Mouse (Mus musculus) olfactory bulb, adult 2 months (tissue): ENCODE measurements around the gene Gspt1.

Experiments used
- CTCF ChIP-seq: fragments of 200-500 bp; IDR thresholded peaks from 2 replicates; pipeline ENCODE4 v1.5.1; 2012; ENCODE audit warnings: low read depth, mild to moderate bottlenecking, low read length, moderate library complexity; ENCODE audit not compliant: insufficient read depth
- POLR2A ChIP-seq: fragments of 200-500 bp; IDR thresholded peaks from 2 replicates; pipeline ENCODE4 v1.6.1; 2012; ENCODE audit warnings: mild to moderate bottlenecking, low read depth, low read length, moderate library complexity; ENCODE audit not compliant: insufficient read depth

DNA sequence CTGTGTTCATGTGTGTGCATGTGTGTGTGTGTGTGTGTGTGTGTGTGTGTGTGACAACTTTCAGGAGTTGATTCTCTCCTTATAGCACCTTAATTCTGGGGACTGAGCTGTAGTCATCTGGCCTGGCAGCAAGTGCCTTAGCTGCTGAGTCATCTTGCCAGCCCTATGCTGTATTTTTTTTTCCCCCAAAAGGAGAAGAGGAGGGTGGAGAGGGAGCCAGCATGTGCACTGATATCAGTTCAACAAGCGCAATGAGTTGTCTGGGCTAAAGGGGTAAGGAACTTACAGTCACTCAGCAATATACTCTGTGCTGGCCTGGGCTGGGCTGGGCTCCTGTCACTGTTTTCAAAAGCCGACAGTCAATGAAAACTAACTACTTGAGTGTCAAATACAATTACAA lies 16.5 kb upstream of the Gspt1 start:
- TF ChIP-seq POLR2A (no peak), CTCF (no peak)
